Mouse (Mus musculus) 3T3-L1 (cell line): ENCODE measurements around the gene Limk1.
A peak's percentile ranks its signal among the peaks of the same experiment; 100 is the strongest.

Experiments used
- DNase-seq: peaks from one replicate; pipeline ENCODE4 v3.0.0-alpha.2; 2015; ENCODE audit warnings: low read depth, low spot score

The Limk1 gene

DNA sequence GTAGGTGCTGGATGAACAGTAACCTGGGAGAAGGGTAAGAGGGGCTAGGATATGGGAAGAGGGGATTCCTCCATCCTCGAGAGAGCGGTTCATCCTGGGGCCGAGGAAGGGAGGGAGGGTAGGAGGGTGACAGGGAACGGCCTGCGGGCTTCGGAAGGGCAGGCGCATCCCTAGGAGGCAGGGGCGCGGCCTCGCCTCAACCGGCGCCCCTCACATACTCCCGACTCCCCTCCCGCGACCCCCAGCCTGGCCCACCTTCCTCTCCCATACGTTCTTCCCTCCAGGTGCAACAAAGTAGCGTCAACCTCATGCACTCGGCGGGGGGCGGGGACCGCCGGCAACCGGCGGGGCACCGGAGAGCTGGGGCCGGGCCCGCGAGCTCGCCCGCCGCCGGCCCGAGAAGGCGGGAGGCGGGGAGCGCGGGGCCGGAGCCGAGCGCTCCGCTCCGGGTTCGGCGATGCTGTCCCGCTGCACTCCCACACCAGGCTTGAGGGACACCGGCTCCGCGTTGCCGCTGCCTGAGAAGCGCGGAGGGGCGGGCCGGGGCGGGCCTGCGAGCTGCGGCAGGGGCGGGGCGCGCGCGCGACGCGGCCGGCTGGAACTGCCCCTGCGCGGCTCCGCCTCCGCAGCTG is at the start of gene Limk1:
Gene Limk1, minus strand, starts transcription at position 513 of the 632 bp plus-strand sequence.
- DNase-seq: no peak

DNA sequence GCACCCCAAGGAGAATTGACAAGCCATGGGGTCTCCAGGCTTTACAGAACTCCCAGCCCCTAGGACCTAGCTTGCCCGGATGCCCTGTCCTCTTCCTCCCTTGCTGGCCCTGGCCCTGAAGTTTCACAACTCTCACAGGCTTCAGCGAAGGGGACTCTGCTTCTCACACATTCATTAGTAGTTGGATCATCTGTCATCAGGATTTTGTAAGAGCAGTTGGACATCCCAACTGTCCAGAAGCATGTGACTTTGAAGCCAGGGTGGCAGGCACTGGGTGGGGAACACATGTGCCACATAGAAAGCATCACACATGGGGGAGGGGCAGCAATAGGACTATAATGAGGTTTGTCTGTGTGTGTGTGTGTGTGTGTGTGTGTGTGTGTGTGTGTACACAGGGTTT is 46.5 kb upstream of the Limk1 start:
- no peak for DNase-seq

DNA sequence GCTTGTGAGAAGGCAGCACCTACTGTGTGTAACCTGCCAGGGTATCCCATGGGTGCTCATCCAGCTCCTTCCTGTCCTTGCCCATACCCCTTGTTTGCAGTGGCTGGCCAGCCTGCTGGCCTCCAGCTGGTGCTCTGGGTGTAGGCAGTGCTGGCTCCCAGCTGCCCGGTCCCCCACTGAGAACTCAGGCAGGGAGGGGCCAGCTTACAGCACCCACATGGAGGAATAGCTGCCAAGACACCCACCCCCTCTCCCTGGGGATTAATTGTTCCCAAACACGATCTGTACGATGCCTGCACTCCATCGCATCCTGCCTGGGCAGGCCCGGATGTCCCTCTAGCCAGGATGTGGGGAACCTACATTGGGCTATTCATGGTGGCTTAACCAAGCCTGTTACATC is 45.7 kb upstream of the Limk1 start:
- DNase-seq: no peak

DNA sequence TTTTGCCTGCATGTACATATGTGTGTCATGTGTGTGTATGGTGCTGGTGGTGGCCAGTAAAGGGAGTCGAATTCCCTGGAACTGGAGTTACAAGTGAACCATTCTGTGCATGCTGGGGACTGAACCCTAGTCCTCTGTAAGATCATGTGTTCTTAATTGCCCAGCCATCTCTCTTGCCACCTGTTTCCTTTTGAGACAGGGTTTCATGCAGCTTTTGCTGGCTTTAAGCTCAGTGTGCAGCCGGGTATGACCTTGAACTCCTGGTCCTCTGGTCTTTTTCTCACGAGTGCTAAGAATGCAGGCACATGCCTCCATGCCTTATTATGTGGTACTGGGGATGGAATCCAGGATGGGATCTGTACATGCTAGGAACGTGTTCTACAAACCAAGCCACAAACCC is 44.8 kb upstream of the Limk1 start:
- no peak for DNase-seq

DNA sequence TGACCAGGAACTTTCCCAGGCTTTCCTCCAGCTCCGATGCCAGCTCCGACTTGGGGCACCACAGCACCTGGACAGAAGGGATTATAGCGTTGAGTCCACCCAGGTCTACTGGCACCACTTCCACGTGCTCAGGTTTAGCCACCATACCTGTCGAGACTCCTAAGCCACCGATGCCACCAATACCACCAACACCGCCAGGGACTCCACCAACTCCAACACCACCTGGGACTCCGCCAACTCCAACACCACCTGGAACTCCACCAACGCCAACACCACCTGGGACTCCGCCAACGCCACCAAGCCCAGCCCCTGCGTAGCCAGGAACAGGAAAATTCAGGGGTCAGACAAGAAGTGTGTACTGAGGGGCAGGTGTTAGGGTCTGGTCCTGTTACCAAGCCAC is 40.7 kb upstream of the Limk1 start:
- no peak for DNase-seq

DNA sequence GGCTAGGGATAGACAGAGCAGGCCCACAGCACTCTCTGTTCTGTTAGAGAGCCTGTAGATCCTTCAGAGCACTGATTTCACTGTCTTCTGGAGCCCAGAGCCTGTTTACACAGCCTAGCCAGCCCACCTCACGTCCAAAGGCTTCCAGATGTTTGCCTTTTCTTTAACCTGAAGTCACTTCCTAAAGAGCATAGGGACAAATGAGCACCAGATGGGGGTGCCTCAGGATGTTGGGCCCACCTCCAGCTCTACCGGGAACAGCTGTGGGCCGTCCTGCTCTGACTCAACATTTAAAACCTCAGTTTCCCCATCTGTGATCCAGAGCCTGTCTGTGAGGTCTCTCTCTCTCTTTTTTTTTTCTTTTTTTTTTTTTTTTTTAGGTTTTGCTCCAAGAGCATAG is 40.1 kb upstream of the Limk1 start:
- DNase-seq: no peak

DNA sequence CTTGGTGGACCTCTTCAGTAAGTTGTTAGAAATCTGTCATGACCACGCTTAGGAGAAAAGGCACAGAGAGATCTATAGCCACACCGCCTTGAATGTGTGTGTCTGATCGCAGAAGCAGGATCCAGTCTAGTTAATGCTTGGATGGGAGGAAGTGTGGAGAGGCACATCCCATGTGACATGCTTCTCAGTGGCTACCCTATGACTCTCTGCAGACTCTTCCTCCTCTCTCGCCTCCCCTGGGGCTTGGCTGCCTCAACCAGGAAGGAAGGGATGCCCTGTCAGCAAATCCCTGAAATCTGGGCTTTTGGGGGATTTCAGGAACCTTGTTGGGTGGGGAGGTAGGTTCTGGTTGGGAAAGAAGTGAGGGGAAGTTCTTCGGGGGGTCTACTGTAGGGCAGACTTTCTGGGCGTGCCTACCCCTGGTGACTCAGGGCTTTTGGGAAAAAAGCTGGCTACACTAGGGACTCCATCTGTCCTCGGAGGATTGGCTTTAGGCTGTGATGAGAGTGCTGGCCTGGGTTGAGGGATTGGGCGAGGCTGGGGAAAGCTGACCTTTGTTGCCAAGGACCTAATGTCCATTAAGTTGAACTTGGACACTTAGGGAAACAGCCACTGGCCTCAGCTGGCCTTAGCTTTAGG is 38.7 kb upstream of the Limk1 start:
- no peak for DNase-seq

DNA sequence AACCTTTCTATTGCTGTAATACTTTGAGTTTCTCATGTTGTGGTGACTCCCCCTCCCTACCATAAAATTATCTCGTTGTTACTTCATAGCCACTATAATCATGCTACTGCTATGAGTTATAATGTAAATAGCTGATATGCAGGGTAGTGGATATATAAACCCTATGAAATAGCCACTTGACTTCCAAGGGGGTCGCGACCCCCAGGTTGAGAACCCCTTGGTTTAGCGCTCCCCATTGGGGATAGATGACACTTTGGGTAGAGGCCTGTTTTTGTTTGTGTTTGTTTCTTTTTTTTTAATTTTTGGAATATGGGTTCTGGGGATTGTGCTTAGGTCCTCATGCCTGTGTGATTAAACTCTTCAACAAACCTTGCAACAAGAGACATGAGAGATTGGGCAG is 36.9 kb upstream of the Limk1 start:
- DNase-seq: no peak

DNA sequence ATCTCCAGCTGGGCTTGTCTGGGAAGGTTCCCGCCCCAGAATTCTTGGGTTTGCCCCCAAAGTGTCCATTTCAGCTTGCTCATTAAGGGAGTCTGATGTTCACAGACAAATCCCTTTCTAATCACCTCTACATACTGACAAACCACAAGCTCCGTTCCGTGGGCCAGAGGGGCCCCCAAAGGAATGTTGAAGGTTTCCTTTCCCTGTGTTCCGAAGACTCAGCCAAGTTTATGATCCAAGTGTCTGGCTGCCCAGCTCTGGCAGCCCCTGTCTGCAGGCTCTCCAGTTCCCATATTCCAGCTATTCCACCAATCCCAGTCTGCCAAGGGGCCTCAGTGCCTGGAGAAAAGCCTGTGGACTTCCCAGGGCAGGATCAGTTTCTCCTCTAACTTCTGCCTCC is 31.7 kb upstream of the Limk1 start:
- DNase-seq: no peak

DNA sequence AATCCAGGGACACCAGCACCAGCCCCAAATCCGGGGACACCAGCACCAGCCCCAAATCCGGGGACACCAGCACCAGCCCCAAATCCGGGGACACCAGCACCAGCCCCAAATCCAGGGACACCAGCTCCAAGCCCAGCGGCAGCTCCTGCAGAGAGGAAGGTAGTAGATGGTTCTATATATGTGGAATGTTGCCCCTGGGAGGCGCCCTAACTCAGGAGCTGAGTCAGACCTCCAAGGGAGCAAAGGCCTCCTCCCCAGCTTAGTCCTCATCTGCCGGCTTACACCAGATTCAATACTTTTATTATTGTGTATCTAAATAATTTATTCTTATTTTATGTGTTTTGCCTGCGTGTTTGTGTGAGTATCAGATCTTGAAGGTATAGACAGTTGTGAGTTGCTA is 22.7 kb upstream of the Limk1 start:
- DNase-seq: peak; percentile 23

DNA sequence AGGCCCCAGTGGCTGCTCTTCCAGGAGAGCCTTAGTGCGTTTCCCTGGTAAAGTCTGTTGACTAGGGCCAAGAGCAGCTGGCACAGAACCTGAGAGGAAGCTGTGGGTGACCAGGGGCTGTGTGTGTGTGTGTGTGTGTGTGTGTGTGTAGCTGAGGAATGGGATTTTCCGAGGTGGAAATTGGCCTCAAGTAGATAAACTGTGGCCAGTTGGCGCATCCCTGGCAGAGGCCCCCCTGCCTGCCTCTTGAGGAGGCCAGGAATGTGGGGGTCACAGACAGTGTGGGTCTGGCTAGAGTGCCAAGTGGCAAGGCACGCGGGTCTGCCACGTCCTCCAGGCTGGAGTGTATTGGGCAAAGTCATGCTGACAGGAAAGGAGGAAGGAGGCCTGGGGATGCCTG is 20.9 kb upstream of the Limk1 start:
- DNase-seq: no peak

DNA sequence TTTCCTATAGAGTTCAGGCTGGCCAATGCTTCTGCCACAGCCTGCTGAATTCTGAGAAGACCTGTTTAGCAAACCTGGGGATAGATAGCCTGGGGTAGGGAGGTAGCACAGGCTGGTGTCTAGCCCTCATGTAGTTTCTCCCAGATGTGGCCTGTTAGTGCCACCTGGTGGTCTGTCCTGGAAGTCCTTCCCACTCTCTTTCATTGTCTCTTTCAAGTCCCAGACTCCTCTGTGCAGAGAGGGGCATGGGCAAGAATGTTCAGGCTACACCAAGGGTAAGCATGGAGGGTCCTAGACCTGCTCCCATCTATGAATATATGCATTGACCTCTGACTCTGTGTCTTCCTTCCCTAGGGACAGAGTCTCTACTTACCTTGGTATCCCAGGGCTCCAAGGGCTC is 15.8 kb upstream of the Limk1 start:
- DNase-seq: peak; percentile 89

DNA sequence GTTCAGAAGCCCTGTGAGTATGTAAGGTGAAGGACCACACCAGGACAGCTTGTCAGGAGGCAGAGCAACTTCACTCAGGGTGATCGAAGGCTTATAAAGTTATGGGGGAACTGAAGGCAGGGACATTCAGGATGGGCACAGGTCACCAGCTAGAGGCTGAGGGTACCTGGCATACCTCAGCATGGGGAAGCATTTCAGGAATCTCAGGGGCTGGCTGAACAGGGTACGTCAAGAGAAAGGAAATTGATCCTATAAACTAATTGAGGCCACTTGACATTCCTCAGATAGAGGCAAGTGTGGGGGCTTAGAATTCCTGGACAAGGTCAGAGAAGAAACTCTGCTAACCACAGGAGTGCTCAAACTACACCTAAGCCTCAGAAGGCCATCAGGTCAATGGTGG is 7.1 kb upstream of the Limk1 start:
- no peak for DNase-seq

DNA sequence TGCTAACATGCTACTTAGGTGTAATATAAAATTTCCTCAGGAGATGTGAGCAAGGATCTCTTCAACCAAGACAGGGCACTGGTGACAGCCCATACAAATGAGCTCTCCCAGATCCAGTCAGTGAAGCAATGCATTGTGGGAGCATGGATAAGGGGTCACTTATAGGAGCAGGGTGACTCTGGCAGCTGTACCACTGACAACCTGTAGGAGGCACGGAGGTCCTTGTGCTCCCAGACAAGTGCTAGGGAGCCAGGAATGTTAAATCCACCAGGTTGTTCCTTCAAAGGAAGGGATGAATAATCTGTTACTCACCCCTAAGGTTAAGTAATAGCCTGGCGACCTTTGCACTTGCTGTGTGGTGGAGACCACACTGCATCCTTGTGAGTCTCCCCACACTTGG is 6.7 kb upstream of the Limk1 start:
- DNase-seq: peak; percentile 47

DNA sequence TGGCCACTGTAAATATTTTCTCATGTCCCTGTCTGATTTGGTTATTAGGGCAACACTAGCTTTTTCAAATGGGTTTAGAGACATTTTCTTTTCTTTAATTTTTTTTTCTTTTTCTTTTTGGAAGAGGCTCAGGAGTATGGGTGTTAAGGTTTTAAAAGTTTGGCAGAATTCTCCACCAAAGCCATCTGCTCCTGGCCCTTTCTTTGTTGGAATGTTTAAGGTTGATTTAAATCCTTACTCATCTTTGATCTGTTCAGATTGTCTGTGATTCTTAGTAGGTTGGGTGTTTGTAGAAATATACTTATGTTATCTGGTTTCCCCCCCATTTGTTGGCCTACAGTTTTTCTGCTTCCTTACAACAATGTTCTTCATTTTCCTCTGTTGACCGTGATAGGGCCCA is 4.3 kb upstream of the Limk1 start:
- no peak for DNase-seq

DNA sequence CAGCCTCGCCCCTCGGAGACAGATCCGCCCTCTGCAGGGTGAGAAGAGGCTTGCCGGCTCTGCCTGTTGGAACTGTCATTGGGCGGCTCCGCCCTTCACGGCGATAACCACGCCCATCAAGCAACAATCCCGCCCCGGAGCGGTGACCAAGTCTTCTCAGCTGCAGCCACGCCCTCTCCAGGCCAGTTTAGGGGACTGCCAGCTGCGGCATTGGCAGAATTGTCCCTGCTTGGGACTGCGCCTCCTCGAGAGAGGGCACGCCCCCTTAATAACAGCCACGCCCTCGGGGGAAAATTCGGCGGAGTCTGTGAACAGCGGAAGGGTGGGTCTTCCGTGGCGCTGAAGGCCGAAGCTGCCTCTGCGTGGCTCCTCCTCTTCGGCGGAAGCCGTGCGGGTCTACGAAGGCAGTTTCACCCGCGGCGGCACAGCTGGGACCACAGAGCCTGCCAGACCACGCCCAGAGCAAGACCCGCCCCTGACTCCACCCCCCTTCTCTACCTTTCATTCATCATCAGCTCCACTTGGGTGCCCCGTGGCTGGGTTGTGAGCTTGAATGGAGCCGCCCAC is 403 bp upstream of the Limk1 start:
- peak; percentile 100 for DNase-seq

DNA sequence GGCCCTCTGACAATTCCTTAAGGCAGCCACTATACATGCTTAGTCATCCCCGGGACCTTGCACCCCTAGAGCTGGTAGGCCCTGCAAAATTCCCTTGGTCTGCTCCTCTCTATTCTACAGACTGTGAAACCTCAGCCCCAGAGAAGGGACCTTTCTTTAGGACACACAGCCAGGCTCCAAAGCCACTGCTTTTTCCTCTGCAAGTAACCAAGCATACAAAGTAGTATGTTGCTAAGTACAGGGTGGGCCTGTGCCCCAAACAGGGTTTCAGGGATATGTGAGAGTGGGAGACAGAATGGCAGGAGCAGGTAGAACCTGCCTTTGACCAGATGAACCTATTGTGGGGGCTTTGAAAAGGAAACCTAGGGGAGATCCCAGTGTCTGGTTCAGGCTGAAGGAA is 1.2 kb downstream of the Limk1 start:
- no peak for DNase-seq

DNA sequence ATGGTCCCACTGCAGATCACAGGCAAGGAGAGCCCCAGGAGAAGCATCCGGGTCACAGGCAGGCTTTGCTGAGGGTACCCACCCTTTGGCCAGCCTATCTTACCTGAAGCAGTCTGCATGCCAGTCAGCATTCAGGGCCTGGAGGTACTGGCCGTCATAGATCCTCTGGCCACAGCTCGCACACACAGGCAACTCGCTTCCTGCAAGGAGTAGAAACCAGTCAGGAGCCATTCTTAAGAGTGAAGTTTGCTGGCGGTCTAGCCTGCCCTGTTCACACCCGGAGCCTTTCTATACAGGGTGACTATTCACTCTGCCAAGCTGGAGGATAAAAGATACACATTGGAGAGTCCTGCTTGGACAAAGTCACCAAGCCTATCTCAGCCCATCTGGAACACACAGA is 1.9 kb downstream of the Limk1 start:
- DNase-seq: no peak

DNA sequence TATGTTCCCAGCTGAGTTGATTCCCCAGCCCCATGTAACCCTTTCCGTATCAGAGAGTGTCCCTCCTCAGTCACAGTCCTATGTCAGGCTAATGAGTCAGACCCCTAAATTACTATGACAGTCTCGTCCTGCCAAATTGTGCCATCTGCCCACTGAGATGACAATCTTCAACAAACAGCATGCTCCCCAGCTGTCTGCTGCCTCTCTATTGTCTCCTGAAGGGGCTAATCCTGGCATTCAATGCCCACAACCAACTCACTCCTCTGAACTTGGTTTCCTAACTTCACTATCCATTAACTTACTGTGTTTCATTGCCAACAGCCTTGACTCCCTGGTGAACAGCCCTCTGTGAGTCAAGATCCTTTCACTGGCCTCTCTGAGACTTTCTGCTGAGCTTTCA is 4.0 kb downstream of the Limk1 start:
- DNase-seq: no peak

DNA sequence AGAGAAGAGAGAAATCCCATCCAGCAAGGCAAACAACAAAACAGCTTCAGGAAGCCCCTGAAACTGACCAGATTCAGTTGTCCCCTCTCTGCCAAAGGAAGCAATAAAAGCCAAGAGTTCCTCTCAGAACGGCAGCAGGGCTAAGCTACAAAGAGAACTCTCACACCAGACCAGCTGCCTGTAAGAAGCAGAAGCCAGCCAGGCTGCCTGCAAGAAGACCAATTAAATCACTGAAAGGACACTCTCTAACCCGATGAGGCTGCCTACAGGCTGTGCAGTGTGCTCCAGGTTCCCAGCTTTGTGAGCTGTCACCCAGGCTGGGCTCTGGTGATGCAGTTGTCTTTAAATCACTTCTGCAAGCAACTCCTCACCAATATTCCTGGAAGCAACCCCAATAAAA is 4.6 kb downstream of the Limk1 start:
- DNase-seq: no peak

DNA sequence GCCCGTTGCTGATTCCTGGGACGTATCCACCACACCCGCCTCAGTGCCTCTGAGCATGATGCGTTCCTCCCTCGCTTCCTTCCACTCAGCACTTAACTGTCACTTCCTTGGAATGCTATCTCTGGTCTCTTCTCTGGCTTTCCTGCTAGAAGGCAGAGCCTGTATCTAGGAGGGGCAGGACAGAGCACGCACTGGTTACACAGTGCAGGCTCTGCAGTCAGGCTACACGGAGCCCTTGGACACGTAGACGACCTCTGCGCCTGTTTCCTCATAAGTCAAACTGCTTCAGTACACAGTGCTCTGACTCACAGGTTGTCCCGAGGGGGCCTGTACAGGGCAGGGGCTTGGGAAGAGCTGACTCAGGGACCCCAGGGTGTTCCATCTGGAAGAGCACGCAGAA is 8.2 kb downstream of the Limk1 start:
- peak; percentile 73 for DNase-seq

DNA sequence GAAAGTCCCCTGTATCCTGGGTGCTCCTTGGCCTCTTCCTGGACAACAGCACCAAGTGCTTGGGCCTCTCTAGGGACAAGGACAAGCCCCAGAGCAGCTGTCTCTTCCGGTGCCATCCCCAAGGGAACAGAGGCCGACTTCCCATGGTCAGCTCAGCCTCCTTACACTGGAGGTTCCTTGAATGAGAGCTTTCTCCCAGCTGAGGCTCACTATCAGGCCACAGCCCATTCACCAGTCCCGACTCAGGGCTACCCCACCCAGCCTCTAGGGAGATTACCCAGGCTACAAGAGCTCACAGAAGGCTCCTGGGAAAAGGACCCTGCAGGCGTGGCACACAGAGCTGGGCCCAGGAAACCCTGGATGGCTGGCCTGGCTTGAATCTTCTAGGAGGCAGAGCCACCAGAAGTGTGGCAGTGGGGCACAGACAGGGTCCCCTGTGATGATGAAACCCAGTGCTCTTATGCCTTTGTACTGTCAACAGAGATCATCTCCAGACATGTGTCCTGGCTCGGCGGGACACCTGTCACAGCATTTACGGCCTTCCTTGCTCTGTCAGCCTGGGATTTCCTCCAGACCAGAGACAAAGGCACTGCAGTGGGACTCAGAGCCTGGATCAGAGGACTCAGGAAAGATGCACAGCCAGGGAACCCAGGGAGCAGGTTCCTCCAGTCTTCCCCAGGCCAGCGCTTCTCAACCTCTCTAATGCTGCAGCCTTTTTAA is 9.4 kb downstream of the Limk1 start:
- peak; percentile 64 for DNase-seq

DNA sequence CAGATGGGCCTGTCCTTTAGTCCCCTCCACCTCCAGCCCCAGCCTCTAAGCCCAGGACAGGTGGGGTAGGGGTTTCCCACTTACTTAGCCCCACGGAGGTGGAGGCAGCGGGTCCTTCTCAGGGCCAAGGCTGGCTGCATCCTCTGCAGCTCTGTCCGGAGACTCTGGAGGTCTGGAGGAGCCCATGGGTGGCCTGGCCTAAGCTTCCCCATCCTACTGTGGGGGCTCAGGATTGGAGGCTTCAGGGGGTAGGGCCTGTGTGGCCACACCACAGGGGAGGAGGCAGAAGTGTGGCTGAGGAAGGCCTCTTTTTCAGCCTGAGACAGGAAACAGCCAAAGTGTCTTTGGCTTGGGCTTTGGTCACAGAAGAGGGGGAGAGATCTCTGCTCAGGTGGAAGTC is 10.4 kb downstream of the Limk1 start:
- DNase-seq: no peak
